Mouse (Mus musculus): Measurements from ENCODE around the gene Ddx46.
"Not testable (repeated sequence)": the region's sequence is repeated elsewhere in the genome, so short reads cannot be mapped to it uniquely, and the experiment has no call there.

Ddx46 gene

DNA sequence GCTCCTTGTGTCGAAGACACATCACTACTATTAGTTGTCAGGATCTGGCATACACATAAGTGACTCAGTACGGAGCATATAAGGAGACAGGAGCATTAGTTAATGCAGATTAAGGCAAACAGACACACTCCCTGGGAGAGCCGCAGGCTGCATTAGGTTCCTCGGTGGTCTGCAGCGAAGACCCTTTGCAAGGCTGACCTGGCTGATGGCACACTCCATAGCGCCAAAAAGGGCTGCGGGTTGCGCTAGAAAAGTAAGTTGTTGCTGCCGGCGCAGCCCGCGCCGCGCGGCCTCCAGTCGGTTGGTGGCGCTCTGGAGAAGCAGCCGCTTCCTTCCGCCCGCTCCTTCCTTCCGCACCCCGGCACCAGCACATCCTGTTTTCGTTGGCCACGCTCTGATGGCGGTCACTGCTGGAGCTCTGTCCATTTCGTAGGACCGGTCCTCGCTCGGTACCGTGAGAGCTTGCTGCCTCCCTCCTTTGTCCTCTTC is at the start of gene Ddx46:
Ddx46 (plus strand) TSS at position 389 of the 489 bp plus-strand sequence.
- peak; percentile 93 for DNase-seq

DNA sequence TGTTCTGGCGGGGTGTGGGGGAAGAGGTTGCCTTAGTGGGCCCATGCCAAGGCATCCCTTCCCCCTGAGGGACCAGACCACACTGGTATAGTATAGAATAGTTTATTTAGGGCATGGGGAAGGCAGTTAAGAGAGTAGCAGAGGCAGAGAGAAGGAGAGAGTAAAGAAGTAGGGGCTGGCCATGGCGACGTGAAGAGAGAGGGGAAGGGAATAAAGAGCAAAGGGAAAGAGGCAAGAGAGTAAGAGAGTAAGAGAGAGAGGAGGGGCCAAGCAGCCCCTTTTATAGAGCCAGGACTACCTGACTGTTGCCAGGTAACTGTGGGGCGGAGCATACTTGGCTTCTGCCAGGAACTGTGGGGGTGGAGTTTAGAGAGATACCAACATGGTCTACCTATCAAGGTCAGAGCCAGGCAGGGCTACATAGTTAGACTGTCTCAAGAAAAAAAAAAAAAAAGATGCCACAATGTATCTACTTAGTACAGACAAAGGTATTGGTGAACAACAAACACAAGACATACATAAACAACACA is 42.8 kb upstream of the Ddx46 start:
- peak; percentile 27 for DNase-seq

DNA sequence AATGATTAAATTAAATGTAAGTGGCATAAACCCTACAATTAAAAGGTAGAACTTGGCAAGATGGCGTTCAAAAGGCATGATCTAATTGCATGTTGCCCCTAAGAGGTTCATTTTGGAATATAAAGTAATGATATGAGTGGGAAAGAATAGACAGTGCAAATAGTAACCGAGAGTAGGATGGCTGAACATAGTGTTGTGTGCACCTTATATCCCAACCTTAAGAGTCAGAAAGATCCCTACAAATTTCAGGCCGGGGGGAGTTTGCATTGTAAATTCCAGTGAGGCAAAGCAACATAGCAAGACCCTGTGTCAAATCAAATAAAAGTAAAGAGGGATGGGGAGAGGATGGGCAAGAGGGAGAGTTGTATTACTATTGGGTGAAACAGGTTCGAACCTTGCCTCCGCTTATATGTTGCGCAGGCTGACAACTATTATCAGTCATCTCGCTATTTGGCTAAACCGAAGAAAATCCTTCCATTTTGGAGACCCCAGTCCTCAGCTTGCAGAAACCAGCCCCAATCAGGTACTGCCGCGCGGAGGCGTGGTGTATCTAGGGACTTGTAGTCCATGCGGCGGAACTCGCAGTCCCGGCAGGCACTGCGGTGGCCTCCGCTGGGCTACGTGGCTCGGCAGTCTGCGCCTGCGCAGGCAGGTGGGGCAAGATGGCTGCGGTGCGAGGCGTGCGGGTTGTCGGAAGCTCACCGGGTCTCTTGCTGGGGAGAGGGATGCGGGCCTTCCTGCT is 42.1 kb upstream of the Ddx46 start:
- peak; percentile 98 for DNase-seq

DNA sequence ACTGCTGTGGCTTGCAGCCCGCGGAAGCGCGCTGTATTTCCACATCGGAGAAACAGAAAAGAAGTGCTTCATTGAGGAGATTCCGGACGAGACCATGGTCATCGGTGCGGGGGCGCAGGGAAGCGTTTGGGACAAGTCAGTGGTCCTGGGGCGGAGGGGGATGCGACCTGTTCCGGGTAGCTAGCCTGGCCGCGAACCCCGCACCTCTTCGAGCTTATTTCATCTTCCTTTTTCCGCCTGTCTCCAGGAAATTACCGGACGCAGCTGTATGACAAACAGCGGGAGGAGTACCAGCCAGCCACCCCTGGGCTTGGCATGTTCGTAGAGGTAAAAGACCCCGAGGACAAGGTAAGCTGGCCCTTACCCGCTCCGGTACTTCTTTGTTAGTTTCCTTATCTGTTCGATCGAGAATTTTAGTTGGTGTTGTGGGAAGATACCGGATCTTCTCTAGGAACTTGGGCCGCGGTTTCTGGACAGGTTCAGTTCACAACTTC is 41.5 kb upstream of the Ddx46 start:
- DNase-seq, result no peak

DNA sequence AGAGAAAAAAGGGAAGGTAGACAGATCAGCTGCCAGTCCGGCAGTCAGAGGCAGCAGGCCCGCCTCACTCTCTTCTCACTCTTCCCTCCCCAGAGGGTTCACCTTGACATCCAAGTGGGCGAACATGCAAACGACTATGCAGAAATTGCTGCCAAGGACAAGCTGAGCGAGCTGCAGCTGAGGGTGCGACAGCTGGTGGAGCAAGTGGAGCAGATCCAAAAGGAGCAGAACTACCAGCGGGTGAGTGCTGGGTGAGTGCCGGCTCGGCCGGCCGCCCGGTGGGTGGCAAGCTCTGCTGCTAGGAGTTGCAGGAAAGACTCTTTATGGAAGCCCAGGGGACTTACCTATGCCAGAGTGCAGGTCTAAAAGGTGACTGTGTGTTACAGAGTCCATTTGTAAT is 39.5 kb upstream of the Ddx46 start:
- no peak for DNase-seq

DNA sequence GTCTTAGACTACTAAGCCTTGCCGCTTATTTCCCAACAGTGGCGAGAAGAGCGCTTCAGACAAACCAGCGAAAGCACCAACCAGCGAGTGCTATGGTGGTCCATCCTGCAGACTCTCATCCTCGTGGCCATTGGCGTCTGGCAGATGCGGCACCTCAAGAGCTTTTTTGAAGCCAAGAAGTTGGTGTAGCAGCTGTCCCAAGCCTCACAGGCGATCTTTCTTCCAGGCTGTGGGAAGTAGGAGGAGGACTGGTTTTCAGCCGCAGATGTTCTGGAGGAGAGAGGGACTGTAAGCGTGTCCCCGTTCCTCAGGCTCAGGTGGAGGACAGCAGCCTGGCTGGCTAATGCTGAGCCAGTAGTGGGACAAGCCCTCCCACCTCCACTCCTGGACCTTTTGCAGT is 38.0 kb upstream of the Ddx46 start:
- DNase-seq, result no peak

DNA sequence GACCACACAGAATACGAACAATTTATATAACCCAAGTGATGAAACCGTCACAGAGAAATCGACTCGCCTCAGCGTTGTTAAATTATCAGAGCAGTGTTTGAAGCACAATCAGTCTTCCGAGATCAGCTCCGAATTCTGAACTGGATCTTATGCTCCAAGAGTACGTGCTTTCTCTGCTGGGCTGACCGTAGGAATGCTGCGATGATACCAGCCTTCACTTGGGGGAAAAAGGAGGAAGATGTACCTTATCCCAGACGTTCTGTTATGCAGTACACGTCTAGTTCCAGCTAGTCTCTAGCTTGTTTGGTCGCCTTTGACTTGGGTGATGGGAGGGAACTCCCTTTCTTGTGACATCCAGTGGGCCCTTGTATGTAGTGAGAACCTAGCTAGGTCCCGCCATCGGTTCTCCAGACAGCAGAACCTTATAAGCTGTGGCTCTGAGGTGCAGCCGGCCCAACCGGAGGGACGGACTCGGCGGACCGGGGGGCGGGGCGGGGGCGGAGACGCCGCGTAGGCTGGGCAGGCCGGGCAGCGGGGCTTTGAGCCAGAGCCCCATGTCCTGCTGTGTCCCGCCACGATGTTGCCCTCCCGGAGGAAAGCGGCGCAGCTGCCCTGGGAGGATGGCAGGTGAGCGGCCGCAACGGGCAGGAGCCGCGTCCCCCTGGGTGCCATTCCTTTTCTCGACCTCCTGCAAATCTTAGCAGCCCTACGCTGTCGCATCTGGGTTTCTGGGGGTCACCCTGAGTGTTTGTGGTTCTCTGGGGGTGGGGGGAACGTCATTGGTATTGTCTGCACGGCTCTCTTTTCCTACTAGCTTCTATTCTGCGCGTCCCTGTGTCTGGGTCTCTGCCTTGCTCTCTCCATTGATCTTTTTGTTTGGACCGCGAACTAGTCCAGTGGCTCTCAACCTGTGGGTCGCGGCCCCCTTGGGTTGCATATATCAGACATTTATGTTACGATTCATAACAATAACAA is 35.0 kb upstream of the Ddx46 start, which contains the start of gene B4galt7:
B4galt7 (plus strand) TSS at position 331 of the 975 bp plus-strand sequence.
- peak; percentile 91 for DNase-seq

DNA sequence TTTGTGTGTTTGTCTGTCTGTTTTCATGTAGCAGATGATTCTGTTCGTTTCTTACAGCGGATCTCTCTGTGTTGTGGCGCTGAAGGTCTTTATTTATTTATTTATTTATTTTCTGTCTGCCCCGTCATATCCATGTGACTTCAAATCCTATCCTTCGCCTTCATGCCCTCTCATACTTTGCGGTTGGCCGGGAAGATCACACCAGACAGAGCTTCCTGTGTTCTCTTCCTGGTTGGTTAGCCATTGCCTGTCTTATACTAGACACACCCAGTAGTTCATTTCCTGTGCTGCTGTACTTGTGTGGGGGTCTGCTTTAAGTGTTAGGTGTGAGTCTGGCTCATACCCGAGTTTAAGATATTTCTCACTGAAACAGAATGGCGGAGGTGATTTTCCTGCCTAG is 34.2 kb upstream of the Ddx46 start:
- DNase-seq, result peak; percentile 20

DNA sequence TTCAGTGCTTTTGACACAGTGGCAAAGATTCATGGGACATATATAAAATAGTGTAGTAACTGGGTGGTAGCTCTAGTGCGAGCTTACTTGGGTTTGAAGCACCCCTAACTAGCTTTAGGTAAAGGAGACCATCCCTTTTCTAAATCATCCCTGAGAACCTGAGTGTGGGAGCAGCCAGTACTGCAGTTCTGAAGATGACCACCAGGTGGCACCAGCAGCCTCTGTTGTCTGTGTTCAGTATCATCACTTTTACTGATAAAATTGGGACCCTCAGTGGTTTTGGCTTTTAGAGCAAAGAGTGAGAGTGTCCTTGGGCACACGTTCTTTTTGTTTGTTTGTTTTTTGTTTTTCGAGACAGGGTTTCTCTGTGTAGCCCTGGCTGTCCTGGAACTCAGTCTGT is 33.2 kb upstream of the Ddx46 start:
- DNase-seq, result peak; percentile 84

DNA sequence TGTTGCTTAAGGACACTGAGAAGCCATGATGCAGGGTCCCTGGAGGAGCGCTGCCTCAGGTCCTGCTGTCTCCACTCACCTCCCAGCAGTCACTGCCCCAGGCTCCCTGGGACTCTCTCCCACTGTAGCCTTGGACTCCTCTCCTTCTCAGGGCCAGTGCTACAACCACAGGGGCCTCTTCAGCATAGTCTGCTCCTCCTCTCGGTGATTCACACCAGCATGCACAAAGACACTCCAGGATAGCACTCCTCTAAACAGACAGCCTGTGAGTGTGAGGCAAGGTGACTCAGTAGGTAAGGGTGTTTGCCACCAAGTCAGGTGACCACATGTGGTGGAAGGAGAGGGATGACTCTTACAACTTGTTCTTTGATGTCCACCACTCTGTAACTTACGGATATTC is 30.2 kb upstream of the Ddx46 start:
- DNase-seq, result no peak

DNA sequence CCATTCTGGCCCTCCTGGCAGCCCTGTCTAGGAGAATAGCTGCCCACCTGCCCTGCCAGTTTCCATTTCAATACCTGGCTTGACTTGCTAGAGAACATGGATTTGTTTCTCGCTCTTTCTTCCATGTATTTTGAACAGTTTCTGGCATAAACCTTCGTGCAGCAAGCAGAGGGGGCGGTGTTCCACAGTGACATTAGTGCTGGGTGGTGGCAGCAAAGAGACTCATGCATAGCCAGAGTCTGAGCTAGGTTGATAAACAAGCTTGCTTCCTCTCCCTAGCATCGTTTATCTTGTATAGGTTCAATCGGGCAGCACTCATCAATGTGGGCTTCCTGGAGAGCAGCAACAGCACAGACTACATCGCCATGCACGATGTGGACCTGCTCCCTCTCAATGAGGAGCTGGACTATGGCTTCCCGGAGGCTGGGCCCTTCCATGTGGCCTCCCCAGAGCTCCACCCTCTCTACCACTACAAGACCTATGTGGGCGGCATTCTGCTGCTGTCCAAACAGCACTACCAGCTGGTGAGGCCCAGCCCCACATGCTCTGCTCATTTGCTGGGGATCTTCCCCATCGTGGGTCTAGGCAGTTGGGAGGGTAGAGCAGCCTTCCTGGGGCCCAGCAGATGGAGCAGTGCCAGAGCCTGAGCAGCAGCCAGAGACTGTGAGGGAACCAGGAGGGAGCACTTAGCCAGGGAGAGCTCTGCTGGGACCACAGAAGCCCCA is 27.8 kb upstream of the Ddx46 start:
- DNase-seq, result no peak

DNA sequence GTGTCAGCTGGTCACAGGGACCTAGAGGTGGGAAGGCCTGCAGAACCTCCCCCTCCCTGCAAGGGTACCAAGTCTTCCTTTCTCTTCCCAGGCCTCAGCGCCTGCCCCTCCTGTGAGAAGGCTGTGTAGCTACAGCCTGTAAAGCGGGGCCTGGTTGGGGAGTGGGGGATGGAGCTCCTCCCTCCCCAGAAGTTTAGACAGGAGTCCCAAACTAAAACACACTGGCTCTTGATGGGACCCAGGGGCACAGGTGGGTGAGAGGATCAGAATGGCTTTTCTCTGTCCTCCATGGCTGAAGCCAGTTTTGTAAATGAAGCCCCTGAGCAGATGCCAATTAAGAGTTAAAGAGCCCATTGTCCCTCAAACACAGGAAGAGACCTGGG is 27.2 kb upstream of the Ddx46 start:
- no peak for DNase-seq

DNA sequence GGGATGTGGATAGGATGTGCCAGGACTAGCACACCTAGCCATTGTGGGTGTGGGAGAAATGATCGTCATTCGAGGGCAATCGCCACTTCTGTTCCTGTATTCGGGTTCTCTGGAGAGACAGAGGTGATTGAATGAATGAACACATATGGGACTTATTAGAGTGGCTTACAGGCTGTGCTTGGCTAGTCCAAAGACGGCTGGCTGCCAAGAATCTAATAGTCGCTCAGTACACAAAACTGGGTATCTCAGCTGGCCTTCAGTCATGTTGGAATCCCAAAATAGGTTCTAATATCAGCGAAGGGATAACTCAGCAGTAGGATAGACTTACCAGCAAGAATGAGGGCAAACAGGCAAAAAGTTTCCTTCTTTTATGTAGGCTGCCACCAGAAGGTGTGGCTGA is 22.8 kb upstream of the Ddx46 start:
- no peak for DNase-seq

DNA sequence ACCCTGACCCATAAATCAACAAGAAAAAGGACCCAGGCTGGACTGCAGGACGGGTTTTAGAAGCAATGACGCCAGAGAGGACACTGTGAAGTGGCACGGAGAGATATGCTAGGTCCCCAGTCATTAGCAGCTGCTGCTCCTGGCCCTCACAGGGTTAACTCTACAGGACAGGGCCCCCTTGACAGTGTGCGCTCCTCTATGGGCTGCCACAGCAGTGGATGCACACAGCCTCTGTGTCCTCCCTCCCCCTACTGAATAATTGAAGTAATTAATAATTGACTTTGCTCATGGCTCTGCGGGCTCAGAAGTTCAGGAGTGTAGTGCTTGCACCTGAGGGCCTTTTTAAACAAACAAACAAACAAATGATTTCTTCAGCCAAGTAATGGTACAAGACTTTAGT is 21.4 kb upstream of the Ddx46 start:
- DNase-seq, result no peak

DNA sequence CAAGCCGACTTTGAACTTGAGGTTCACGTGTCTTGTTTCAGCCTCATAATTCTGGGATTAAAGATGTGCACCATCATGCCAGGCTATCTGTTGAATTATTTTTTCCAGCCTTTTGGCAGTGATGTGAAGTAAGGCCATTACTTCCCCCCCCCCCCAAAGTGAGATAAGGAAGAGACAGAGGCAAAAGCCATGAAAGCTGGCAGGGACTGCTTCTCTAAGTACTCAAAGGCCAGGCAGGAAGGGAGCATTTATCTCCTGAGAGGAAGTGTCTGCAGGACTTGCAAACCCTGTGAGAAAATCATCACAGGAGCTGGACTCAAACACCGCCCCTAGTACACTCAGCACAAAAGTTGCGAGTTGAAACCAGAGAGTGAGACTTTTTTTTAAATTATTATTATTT is 15.5 kb upstream of the Ddx46 start:
- DNase-seq, result no peak

DNA sequence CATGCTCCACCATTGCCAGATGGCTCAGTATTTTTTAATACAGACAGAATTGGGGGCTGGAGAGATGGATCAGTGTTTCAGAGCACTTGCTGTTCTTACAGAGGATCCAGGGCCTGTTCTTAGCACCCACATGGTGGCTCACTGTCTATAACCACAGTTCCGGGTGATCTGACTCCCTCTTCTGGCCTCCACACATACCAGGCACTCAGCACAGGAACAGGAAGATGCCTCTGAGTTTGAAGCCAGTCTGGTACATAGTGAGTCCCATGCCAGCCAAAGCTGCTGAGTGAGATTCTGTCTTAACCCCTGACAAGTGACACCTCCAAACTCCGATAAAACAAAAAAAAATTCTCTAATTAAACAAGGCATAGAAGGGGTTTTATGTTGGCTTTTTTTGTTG is 14.6 kb upstream of the Ddx46 start:
- no peak for DNase-seq

DNA sequence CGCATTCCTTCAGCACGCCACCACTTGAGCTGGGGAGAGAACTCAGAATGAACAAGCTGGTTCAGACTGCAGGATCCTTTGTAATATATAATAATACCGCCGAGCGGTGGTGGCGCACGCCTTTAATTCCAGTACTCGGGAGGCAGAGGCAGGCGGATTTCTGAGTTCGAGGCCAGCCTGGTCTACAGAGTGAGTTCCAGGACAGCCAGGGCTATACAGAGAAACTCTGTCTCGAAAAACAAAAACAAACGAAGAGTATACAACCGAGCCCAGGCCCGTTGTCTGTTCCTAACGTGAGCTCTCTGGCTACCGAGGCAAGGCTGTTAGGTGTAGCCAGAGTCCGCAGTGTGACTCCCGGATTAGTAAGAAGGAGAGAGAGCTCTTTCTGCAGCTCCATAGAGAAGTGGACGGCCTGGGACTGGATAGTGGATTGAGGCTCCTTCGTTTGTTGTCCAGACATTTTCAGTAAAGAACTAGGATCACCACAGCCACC is 12.6 kb upstream of the Ddx46 start:
- not testable (repeated sequence) for DNase-seq

DNA sequence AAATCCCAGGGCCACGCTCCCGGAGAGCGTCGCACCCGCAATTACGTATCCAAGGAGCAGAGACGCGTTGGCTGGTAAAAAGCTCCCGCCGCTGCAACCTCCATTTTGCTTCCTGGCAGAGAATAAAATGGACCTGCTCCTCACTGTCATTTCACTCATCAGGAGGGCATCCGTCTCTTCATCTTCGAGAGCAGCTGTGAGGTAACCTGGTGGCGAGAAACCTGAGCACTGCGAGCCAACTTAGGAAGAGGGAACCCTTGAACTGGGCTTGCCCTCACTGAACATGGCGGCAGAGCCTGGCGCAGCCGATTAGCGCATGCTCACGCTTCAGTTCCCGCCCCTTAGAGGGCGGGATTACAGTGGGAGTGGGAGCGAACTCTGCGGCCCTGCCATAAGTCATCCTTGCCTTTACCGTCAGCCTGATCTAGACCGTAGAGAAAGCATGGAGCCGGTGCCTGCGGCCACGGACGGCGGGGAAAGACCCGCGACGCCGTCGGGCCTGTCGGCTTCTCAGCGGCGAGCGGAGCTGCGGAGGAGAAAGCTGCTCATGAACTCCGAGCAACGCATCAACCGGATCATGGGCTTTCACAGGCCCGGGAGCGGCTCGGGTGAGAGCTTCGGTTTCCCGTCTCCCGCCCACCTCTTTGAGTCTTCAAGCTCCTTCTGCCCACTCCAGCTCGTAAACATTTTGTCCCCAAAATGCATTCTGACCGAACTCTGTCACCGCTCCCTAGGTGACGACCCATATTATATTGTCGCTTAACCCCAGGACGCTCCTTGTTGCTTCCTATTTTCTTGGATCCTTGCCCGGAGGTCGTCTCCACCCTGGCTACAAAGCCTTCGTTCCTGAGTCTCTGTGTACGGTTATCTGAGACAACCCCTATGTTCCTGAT is 11.9 kb upstream of the Ddx46 start, which contains the start of gene Caml:
Caml (plus strand) TSS at position 357 of the 893 bp plus-strand sequence.
- peak; percentile 93 for DNase-seq

DNA sequence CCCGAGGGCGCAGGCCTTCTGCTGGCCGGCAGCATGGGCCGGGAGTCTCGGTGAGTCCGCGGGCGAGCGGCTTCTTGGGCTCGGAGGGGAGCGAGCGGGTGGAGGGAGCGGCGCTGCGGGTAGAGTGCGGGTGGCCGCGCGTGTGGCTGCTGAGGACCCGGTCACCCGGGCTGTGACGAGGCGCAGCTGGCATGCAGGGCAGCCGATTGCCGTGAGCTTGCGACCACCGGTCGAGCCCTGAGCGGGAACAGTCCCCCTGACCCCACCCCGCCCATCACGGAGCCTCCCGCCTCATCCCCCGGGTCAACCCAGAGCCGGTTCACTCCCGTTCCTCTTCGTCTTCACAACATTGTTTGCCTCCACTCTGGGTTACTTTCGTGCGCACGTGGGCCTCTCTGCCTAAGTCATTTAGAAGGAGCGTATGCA is 332 bp downstream of the Ddx46 start:
- no peak for DNase-seq

DNA sequence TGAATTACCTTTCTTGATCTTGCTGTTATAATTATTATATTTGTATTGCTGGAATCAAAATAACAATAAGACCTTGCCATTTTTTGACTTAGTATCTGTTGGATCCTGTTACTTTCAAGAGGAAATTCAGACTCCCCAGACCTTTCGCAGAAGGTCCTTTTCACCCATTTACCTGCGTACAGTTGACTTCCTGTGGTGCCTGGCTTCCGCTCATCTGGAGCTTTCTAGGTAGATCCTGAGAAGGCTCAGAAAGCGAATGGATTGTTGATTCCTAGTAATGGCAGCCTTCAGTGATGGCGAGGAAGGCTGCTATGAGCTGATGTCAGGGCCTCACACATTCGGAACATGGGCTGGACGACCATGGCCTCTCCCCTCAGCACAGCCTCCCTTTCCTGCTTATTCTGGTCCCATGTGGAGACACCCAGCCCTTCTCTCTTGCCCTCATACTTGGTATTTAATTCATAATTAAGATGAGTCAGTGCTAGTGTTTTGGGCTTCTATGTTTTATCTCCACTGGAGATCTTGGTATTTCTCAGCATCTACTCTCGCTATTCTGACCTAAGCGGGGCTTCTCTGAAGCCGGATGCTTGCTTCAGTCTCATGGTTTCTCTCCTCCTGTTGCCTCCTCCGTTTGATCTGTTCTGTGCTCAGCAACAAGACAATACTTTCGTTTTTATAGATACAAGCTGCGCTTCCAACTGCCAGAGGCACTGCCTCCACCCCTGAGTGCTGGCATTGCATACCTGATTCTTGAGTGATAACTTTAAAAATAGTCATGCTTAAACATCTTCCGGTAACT is 1.6 kb downstream of the Ddx46 start:
- DNase-seq, result no peak

Measured in kidney, postnatal 14 days (tissue).